Mouse (Mus musculus): Measurements from ENCODE around the gene Blcap. TPM values are rescaled to one million over a fixed set of nuclear protein-coding genes. Genes with fewer than 3 reads are reported as not detected.

Gene Blcap
- polyA plus RNA-seq (2014; fragmentation: Nextera tagmentation; extraction: Ambion mirVana): 353 and 397 TPM in 2 replicates

DNA sequence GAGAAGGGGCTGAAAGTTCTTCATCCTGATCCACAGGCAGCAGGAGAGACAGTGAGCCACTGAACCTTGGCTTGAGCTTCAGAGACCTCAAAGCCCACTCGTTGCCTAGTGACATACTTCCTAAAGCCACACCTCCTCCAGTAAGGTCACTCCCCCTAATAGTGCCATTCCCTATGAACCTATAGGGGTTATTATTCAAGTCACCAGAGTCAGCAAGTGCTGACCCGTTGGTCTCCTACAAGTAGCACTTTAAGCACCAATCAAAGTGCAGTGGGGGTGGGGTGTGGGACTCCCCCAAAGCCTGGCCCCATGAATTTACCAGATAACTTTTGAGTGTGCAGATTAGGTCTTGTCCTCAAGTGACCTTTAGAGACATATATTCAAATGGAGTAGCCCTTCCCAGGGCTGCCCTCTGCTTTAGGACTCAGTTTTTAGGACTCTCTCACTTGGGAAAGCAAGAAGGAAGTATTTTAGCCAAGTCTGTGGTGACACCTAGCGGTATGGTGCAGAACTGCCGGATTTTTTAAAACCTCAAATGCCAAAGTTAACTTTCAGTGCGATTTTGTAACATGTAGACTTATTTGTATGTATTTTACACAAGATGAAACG lies at the start of gene Blcap:
Gene Blcap, minus strand, starts transcription at position 51 of the 609 bp plus-strand sequence.
- no peaks in the 10 kb centered on the region for H3K36me3 ChIP-seq (ENCODE audit: control insufficient read depth, insufficient read depth, low read length)
- WGBS: 9% methylated on average over 6 of the region's 6 CpGs
- H3K27ac ChIP-seq (replicated peaks; ENCODE audit: low read depth, low read length): no peak within 1 kb of the TSS
- H3K4me3 ChIP-seq (replicated peaks; ENCODE audit: low read depth, low read length): no peak within 1 kb of the TSS
- peak; percentile 43; the same call in 1 of the 2 replicates for ATAC-seq (ENCODE audit: low FRiP score, low TSS enrichment)
- no peaks in the 10 kb centered on the region for H3K9me3 ChIP-seq (ENCODE audit: control insufficient read depth, low read length)
- no peaks in the 10 kb centered on the region for H3K27me3 ChIP-seq (ENCODE audit: control insufficient read depth, insufficient read depth, low read length)
- DNase-seq: peak; percentile 87
- no peak within 1 kb of the TSS for H3K4me2 ChIP-seq (ENCODE audit: low read length)
- H3K9ac ChIP-seq (replicated peaks; ENCODE audit: low read length): no peak within 1 kb of the TSS
- H3K4me1 ChIP-seq (ENCODE audit: control insufficient read depth, insufficient read depth, low read length): peaks cover 9% of the 10 kb centered on the region; the same call in 1 of the 2 replicates

GRCm38 (mm10) chr2:157618393-157618792 lies 47.3 kb upstream of the Blcap start:
- Histone ChIP-seq H3K9ac (replicated peaks; ENCODE audit: low read length) (no peak overlapping the region), H3K27me3 (ENCODE audit: control insufficient read depth, insufficient read depth, low read length) (no peaks in the 10 kb centered on the region), H3K4me1 (ENCODE audit: control insufficient read depth, insufficient read depth, low read length) (peaks cover 12% of the 10 kb centered on the region), H3K27ac (replicated peaks; ENCODE audit: low read depth, low read length) (no peak overlapping the region), H3K36me3 (ENCODE audit: control insufficient read depth, insufficient read depth, low read length) (no peaks in the 10 kb centered on the region), H3K9me3 (ENCODE audit: control insufficient read depth, low read length) (no peaks in the 10 kb centered on the region), H3K4me3 (replicated peaks; ENCODE audit: low read depth, low read length) (no peak overlapping the region), H3K4me2 (ENCODE audit: low read length) (no peak overlapping the region)
- 91% methylated on average over 4 of the region's 4 CpGs for WGBS
- no peak for ATAC-seq (ENCODE audit: low FRiP score, low TSS enrichment)
- DNase-seq: no peak

DNA sequence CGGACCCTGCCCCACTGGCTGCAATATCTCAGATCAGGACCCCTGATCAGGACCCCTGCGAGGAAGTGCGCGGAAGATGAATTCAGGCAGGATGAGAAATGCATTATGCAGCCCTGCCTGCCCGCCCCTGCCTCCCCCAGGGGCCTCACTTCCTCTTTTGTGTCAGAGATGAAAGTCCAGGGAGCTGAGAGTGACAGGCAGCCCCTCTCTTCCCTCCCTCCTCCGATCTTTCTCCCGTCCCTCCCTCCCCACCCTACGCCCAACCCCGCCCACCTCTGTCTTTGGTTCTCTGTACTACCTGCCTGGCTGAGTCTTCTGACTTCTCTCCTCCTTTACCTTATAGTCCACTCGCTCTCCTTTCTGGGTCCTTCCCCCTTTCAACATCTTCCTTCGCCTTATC lies 42.9 kb upstream of the Blcap start:
- H3K27me3 ChIP-seq (ENCODE audit: control insufficient read depth, insufficient read depth, low read length): no peaks in the 10 kb centered on the region
- no peaks in the 10 kb centered on the region for H3K9me3 ChIP-seq (ENCODE audit: control insufficient read depth, low read length)
- DNase-seq: peak; percentile 75
- peak overlapping the region; percentile 22; the same call in 1 of the 2 replicates for H3K4me2 ChIP-seq (ENCODE audit: low read length)
- peaks cover 15% of the 10 kb centered on the region for H3K4me1 ChIP-seq (ENCODE audit: control insufficient read depth, insufficient read depth, low read length)
- H3K4me3 ChIP-seq (replicated peaks; ENCODE audit: low read depth, low read length): no peak overlapping the region
- H3K27ac ChIP-seq (replicated peaks; ENCODE audit: low read depth, low read length): peak overlapping the region; percentile 71
- ATAC-seq (ENCODE audit: low FRiP score, low TSS enrichment): peak; percentile 64; the same call in 1 of the 2 replicates
- 9% methylated on average over 11 of the region's 11 CpGs for WGBS
- H3K36me3 ChIP-seq (ENCODE audit: control insufficient read depth, insufficient read depth, low read length): no peaks in the 10 kb centered on the region
- peak overlapping the region; percentile 31; the same call in 1 of the 2 replicates for H3K9ac ChIP-seq (replicated peaks; ENCODE audit: low read length)

DNA sequence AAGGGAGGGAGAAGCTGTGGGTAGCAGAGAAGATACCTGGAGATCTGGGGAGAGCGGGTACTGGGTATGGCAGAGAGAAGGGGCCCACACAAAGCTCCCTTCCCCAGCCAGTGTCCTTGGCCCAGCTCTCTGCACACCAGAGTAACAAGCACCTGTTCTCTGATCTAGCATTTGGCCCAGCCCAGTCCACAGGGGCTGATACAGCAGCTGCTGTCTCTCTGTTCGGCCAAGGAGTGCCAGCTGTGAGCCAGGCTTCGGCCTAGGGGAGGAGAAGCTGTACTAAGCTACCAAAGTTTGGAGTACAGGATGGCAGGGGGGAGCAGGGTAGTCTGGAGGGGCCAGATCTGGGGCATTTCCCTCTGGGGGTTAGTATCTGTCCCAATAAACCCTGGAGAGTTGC lies 40.7 kb upstream of the Blcap start:
- DNase-seq: no peak
- H3K27me3 ChIP-seq (ENCODE audit: control insufficient read depth, insufficient read depth, low read length): no peaks in the 10 kb centered on the region
- no peak for ATAC-seq (ENCODE audit: low FRiP score, low TSS enrichment)
- no peak overlapping the region for H3K27ac ChIP-seq (replicated peaks; ENCODE audit: low read depth, low read length)
- no peaks in the 10 kb centered on the region for H3K36me3 ChIP-seq (ENCODE audit: control insufficient read depth, insufficient read depth, low read length)
- WGBS: 74% methylated on average over 3 of the region's 3 CpGs
- no peak overlapping the region for H3K9ac ChIP-seq (replicated peaks; ENCODE audit: low read length)
- peaks cover 26% of the 10 kb centered on the region for H3K4me1 ChIP-seq (ENCODE audit: control insufficient read depth, insufficient read depth, low read length)
- H3K9me3 ChIP-seq (ENCODE audit: control insufficient read depth, low read length): no peaks in the 10 kb centered on the region
- H3K4me3 ChIP-seq (replicated peaks; ENCODE audit: low read depth, low read length): no peak overlapping the region
- H3K4me2 ChIP-seq (ENCODE audit: low read length): no peak overlapping the region

GRCm38 (mm10) chr2:157607542-157608236 lies 36.6 kb upstream of the Blcap start:
- WGBS: 29% methylated on average over 9 of the region's 9 CpGs
- DNase-seq (peak; percentile 60), ATAC-seq (ENCODE audit: low FRiP score, low TSS enrichment) (peak; percentile 69)
- no peak overlapping the region; the same call in 1 of the 2 replicates for H3K9ac ChIP-seq (replicated peaks; ENCODE audit: low read length)
- no peaks in the 10 kb centered on the region for H3K36me3 ChIP-seq (ENCODE audit: control insufficient read depth, insufficient read depth, low read length)
- H3K9me3 ChIP-seq (ENCODE audit: control insufficient read depth, low read length): no peaks in the 10 kb centered on the region
- peaks cover 19% of the 10 kb centered on the region for H3K4me1 ChIP-seq (ENCODE audit: control insufficient read depth, insufficient read depth, low read length)
- no peak overlapping the region for H3K4me2 ChIP-seq (ENCODE audit: low read length)
- peak overlapping the region; percentile 79 for H3K27ac ChIP-seq (replicated peaks; ENCODE audit: low read depth, low read length)
- no peaks in the 10 kb centered on the region; the same call in 1 of the 2 replicates for H3K27me3 ChIP-seq (ENCODE audit: control insufficient read depth, insufficient read depth, low read length)
- no peak overlapping the region for H3K4me3 ChIP-seq (replicated peaks; ENCODE audit: low read depth, low read length)

GRCm38 (mm10) chr2:157605025-157605675 lies 34.1 kb upstream of the Blcap start:
- 7% methylated on average over 18 of the region's 18 CpGs for WGBS
- Histone ChIP-seq H3K27me3 (ENCODE audit: control insufficient read depth, insufficient read depth, low read length) (no peaks in the 10 kb centered on the region; the same call in 1 of the 2 replicates), H3K4me2 (ENCODE audit: low read length) (no peak overlapping the region), H3K36me3 (ENCODE audit: control insufficient read depth, insufficient read depth, low read length) (no peaks in the 10 kb centered on the region), H3K4me1 (ENCODE audit: control insufficient read depth, insufficient read depth, low read length) (peaks cover 19% of the 10 kb centered on the region), H3K27ac (replicated peaks; ENCODE audit: low read depth, low read length) (peak overlapping the region; percentile 45; the same call in 1 of the 2 replicates), H3K4me3 (replicated peaks; ENCODE audit: low read depth, low read length) (no peak overlapping the region), H3K9me3 (ENCODE audit: control insufficient read depth, low read length) (no peaks in the 10 kb centered on the region), H3K9ac (replicated peaks; ENCODE audit: low read length) (no peak overlapping the region)
- DNase-seq: peak; percentile 92
- ATAC-seq (ENCODE audit: low FRiP score, low TSS enrichment): no peak; the same call in 1 of the 2 replicates

- Histone ChIP-seq H3K36me3 (ENCODE audit: control insufficient read depth, insufficient read depth, low read length) (no peaks in the 10 kb centered on the region), H3K4me2 (ENCODE audit: low read length) (no peak overlapping the region), H3K27me3 (ENCODE audit: control insufficient read depth, insufficient read depth, low read length) (no peaks in the 10 kb centered on the region; the same call in 1 of the 2 replicates), H3K4me3 (replicated peaks; ENCODE audit: low read depth, low read length) (no peak overlapping the region), H3K27ac (replicated peaks; ENCODE audit: low read depth, low read length) (no peak overlapping the region), H3K9me3 (ENCODE audit: control insufficient read depth, low read length) (no peaks in the 10 kb centered on the region), H3K9ac (replicated peaks; ENCODE audit: low read length) (no peak overlapping the region), H3K4me1 (ENCODE audit: control insufficient read depth, insufficient read depth, low read length) (peaks cover 7% of the 10 kb centered on the region; the same call in 1 of the 2 replicates)
- 91% methylated on average over 6 of the region's 6 CpGs for WGBS
- no peak for DNase-seq
- no peak for ATAC-seq (ENCODE audit: low FRiP score, low TSS enrichment)
Observed at GRCm38 (mm10) chr2:157601435-157601839, 30.4 kb upstream of the Blcap start.

GRCm38 (mm10) chr2:157596876-157597566 lies 25.9 kb upstream of the Blcap start:
- Histone ChIP-seq H3K4me2 (ENCODE audit: low read length) (no peak overlapping the region), H3K4me3 (replicated peaks; ENCODE audit: low read depth, low read length) (no peak overlapping the region), H3K4me1 (ENCODE audit: control insufficient read depth, insufficient read depth, low read length) (no peaks in the 10 kb centered on the region), H3K9me3 (ENCODE audit: control insufficient read depth, low read length) (no peaks in the 10 kb centered on the region), H3K27me3 (ENCODE audit: control insufficient read depth, insufficient read depth, low read length) (no peaks in the 10 kb centered on the region), H3K9ac (replicated peaks; ENCODE audit: low read length) (no peak overlapping the region), H3K36me3 (ENCODE audit: control insufficient read depth, insufficient read depth, low read length) (no peaks in the 10 kb centered on the region), H3K27ac (replicated peaks; ENCODE audit: low read depth, low read length) (no peak overlapping the region)
- WGBS: 69% methylated on average over 22 of the region's 22 CpGs
- DNase-seq (no peak), ATAC-seq (ENCODE audit: low FRiP score, low TSS enrichment) (no peak)

Data from midbrain, embryonic 14.5 days (tissue).